Mouse (Mus musculus) embryo, embryonic 11.5 days (tissue): ENCODE data around the gene Olfr401.
"Not testable (repeated sequence)": the region's sequence is repeated elsewhere in the genome, so short reads cannot be mapped to it uniquely, and the experiment has no call there.

ENCODE experiments used
- DNase-seq: peaks from one replicate; pipeline ENCODE4 v3.0.0-alpha.2; 2012; ENCODE audit warnings: low read depth, low spot score

Olfr401 gene

GRCm38 (mm10) chr11:74113412-74113811 lies at the start of gene Olfr401:
Olfr401 (plus strand) TSS chr11:74113712.
- no peak for DNase-seq

GRCm38 (mm10) chr11:74069655-74070054 lies 43.9 kb upstream of the Olfr401 start, which contains the start of gene Zfp616:
Zfp616 (plus strand) TSS chr11:74069955.
- no peak for DNase-seq

GRCm38 (mm10) chr11:74100724-74101123 lies 12.8 kb upstream of the Olfr401 start:
- no peak for DNase-seq

GRCm38 (mm10) chr11:74101507-74101906 lies 12.0 kb upstream of the Olfr401 start:
- DNase-seq, result no peak

- DNase-seq, result no peak
Observed at GRCm38 (mm10) chr11:74105066-74105465, 8.4 kb upstream of the Olfr401 start.

- not testable (repeated sequence) for DNase-seq
Observed at GRCm38 (mm10) chr11:74140001-74140400, 26.5 kb downstream of the Olfr401 start.

GRCm38 (mm10) chr11:74145866-74146265 lies 32.4 kb downstream of the Olfr401 start:
- DNase-seq, result no peak

- DNase-seq, result no peak
Observed at GRCm38 (mm10) chr11:74153229-74153628, 39.7 kb downstream of the Olfr401 start, which contains the start of gene Olfr402. Olfr402 (plus strand) TSS chr11:74153529.

- no peak for DNase-seq
Observed at GRCm38 (mm10) chr11:74168771-74169170, 55.3 kb downstream of the Olfr401 start.
